Mouse (Mus musculus): ENCODE data around the gene Tspan9. TPM values are rescaled to one million over a fixed set of nuclear protein-coding genes. Genes with fewer than 3 reads are reported as not detected.

The Tspan9 gene
- polyA plus RNA-seq, 1 experiment from 2014 or later, result 130 TPM

DNA sequence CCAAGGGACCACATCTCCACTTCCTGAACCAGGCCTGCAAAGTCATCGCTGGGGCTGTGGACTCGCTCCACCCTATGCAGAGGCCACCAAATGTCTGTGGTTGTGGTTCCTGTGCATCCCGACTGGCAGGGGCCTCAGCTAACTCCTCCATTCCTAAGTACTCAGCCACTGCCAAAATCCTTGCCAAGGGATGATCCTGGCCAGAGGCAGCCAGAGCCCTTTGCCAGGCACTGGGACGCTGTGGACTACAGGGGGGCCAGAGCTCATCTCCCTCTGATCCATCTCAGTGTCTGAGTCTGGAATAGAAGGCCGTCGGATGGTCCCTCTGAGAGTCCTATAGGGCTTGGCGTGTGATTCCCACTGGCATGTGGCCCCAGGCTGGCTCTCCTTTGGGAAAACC is 193.5 kb downstream of the Tspan9 start:
- Histone ChIP-seq H3K9ac (ENCODE audit: low read depth, low read length) (no peak overlapping the region), H3K4me1 (ENCODE audit: control insufficient read depth, insufficient read depth, low read length) (no peaks in the 10 kb centered on the region), H3K9me3 (replicated peaks; ENCODE audit: control insufficient read depth, low read length) (no peaks in the 10 kb centered on the region), H3K27ac (ENCODE audit: low read depth, low read length) (no peak overlapping the region), H3K27me3 (ENCODE audit: control insufficient read depth, insufficient read depth, low read length) (no peaks in the 10 kb centered on the region), H3K36me3 (ENCODE audit: control insufficient read depth, insufficient read depth, low read length) (no peaks in the 10 kb centered on the region), H3K4me3 (ENCODE audit: low read depth, low read length) (no peak overlapping the region), H3K4me2 (no peak overlapping the region)
- WGBS (ENCODE audit: insufficient replicate concordance), result 74% methylated on average over 7 of the region's 7 CpGs
- ATAC-seq (replicated peaks; ENCODE audit: insufficient number of reproducible peaks, low FRiP score, low TSS enrichment), result no peak

DNA sequence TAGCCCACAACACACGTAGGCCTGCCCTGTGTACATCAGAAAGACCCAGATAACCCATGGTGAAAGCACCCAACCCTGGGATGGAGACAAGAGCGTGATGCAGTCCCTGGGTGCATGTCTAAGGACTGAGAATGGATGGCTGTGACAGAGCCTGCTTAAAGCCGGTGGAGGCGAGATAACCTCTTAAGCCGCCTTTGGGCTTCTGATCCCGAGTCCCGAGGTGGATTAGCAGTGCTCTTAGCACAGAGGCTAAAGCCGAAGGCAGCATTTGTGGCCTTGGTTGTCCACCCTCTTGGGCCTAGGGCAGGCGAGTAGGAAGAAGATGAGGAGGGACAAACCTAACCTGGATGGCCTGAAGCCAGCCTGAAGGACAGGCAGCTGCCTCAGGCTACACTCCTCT is 194.7 kb downstream of the Tspan9 start:
- WGBS (ENCODE audit: insufficient replicate concordance), result 55% methylated on average over 9 of the region's 9 CpGs
- Histone ChIP-seq H3K27ac (ENCODE audit: low read depth, low read length) (no peak overlapping the region), H3K4me2 (no peak overlapping the region), H3K36me3 (ENCODE audit: control insufficient read depth, insufficient read depth, low read length) (no peaks in the 10 kb centered on the region), H3K9me3 (replicated peaks; ENCODE audit: control insufficient read depth, low read length) (no peaks in the 10 kb centered on the region), H3K27me3 (ENCODE audit: control insufficient read depth, insufficient read depth, low read length) (no peaks in the 10 kb centered on the region), H3K9ac (ENCODE audit: low read depth, low read length) (no peak overlapping the region), H3K4me3 (ENCODE audit: low read depth, low read length) (no peak overlapping the region), H3K4me1 (ENCODE audit: control insufficient read depth, insufficient read depth, low read length) (no peaks in the 10 kb centered on the region)
- no peak for ATAC-seq (replicated peaks; ENCODE audit: insufficient number of reproducible peaks, low FRiP score, low TSS enrichment)

DNA sequence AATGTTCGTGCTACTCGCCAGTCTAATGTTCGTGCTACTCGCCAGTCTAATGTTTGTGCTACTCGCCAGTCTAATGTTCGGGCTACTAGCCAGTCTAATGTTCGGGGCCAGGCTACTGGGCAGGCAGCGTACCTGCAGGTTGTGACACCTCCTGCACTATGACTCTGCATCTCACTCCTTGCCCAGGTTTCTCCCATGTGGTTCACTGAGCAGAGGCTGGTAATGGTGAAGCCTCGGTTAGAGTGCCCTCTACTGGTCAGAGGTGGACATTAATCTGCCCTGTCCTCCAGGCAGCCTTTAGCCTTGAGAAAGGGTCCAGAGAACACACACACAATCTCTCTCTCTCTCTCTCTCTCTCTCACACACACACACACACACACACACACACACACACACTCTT is 197.7 kb downstream of the Tspan9 start:
- Histone ChIP-seq H3K9ac (ENCODE audit: low read depth, low read length) (no peak overlapping the region), H3K36me3 (ENCODE audit: control insufficient read depth, insufficient read depth, low read length) (no peaks in the 10 kb centered on the region), H3K9me3 (replicated peaks; ENCODE audit: control insufficient read depth, low read length) (no peaks in the 10 kb centered on the region), H3K4me2 (no peak overlapping the region), H3K4me1 (ENCODE audit: control insufficient read depth, insufficient read depth, low read length) (no peaks in the 10 kb centered on the region), H3K27me3 (ENCODE audit: control insufficient read depth, insufficient read depth, low read length) (no peaks in the 10 kb centered on the region), H3K4me3 (ENCODE audit: low read depth, low read length) (no peak overlapping the region), H3K27ac (ENCODE audit: low read depth, low read length) (no peak overlapping the region)
- WGBS (ENCODE audit: insufficient replicate concordance), result 56% methylated on average over 9 of the region's 9 CpGs
- 0 out of 2 replicates have a peak, but pooled peaks have one; percentile 52 for ATAC-seq (replicated peaks; ENCODE audit: insufficient number of reproducible peaks, low FRiP score, low TSS enrichment)

DNA sequence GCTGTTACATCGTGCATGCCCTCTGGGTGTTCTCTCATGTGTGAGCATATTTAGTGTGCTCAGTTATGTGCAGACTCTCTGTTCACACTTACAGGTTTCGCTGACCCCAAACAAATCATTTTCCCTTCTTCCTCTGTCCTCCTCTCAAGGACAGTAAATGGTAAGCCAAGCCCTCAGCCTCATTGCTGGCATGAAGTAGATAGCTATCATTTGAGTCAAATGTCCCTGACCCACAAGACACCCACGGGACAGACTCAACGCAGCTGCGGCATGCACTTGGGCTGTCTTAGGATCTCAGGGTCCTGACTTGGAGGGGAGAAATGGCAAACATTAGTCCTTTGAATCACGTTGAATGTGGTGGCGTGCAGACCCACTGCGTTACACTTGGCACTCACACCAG is 201.0 kb downstream of the Tspan9 start:
- H3K27ac ChIP-seq (ENCODE audit: low read depth, low read length), result no peak overlapping the region
- 84% methylated on average over 8 of the region's 8 CpGs for WGBS (ENCODE audit: insufficient replicate concordance)
- no peak for ATAC-seq (replicated peaks; ENCODE audit: insufficient number of reproducible peaks, low FRiP score, low TSS enrichment)
- H3K9me3 ChIP-seq (replicated peaks; ENCODE audit: control insufficient read depth, low read length), result no peaks in the 10 kb centered on the region
- no peaks in the 10 kb centered on the region for H3K27me3 ChIP-seq (ENCODE audit: control insufficient read depth, insufficient read depth, low read length)
- no peak overlapping the region for H3K4me3 ChIP-seq (ENCODE audit: low read depth, low read length)
- no peaks in the 10 kb centered on the region for H3K4me1 ChIP-seq (ENCODE audit: control insufficient read depth, insufficient read depth, low read length)
- H3K36me3 ChIP-seq (ENCODE audit: control insufficient read depth, insufficient read depth, low read length), result no peaks in the 10 kb centered on the region
- H3K4me2 ChIP-seq, result no peak overlapping the region
- H3K9ac ChIP-seq (ENCODE audit: low read depth, low read length), result no peak overlapping the region

DNA sequence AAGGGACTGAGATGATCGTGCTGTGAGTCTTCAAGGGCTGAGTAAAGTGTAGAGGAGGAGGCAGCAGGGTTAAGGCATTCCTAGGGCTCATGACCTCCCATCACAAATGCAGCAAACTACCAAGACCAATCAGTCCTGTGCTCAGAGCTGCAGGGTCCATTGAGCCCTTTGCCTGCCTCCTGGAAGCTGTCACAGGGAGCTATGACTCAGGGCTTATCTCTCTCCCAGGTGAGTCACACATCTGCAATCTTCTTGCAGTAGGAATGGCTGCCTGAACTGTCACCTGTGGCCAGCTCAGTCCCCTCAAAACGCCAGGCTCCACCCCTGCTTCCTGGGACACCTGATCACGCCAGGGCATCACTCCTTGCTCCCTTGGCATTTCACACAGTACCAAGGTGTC is 208.3 kb downstream of the Tspan9 start:
- 58% methylated on average over 3 of the region's 3 CpGs for WGBS (ENCODE audit: insufficient replicate concordance)
- Histone ChIP-seq H3K36me3 (ENCODE audit: control insufficient read depth, insufficient read depth, low read length) (no peaks in the 10 kb centered on the region), H3K27me3 (ENCODE audit: control insufficient read depth, insufficient read depth, low read length) (no peaks in the 10 kb centered on the region), H3K4me1 (ENCODE audit: control insufficient read depth, insufficient read depth, low read length) (peaks cover 5% of the 10 kb centered on the region; the same call in 1 of the 2 replicates), H3K9ac (ENCODE audit: low read depth, low read length) (no peak overlapping the region), H3K4me2 (no peak overlapping the region), H3K9me3 (replicated peaks; ENCODE audit: control insufficient read depth, low read length) (no peaks in the 10 kb centered on the region), H3K27ac (ENCODE audit: low read depth, low read length) (no peak overlapping the region), H3K4me3 (ENCODE audit: low read depth, low read length) (no peak overlapping the region)
- ATAC-seq (replicated peaks; ENCODE audit: insufficient number of reproducible peaks, low FRiP score, low TSS enrichment), result no peak

DNA sequence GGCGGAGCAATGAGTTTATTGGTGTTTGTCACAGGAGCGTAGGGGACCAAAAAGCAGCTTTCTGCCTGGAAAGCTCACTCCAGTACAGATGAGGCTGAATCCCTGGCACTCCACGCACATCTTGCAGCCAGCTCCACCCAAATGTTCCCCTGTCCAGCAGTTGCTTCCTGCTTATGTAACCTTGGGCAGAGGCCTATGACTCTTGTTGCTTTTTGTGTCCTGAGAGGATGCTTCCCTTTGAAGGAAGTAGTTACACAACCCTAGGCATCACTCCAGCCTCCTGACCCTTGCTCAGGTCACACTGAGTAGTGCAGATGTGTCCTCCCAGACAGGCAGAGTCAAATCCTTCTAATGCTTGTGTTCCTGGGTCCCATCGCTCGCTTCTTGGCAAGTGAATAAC is 209.6 kb downstream of the Tspan9 start:
- no peak overlapping the region for H3K4me3 ChIP-seq (ENCODE audit: low read depth, low read length)
- peaks cover 12% of the 10 kb centered on the region; the same call in 1 of the 2 replicates for H3K4me1 ChIP-seq (ENCODE audit: control insufficient read depth, insufficient read depth, low read length)
- no peak overlapping the region for H3K4me2 ChIP-seq
- whole genome bisulfite sequencing (ENCODE audit: insufficient replicate concordance), result 90% methylated on average over 5 of the region's 5 CpGs
- no peaks in the 10 kb centered on the region for H3K36me3 ChIP-seq (ENCODE audit: control insufficient read depth, insufficient read depth, low read length)
- no peaks in the 10 kb centered on the region for H3K27me3 ChIP-seq (ENCODE audit: control insufficient read depth, insufficient read depth, low read length)
- ATAC-seq (replicated peaks; ENCODE audit: insufficient number of reproducible peaks, low FRiP score, low TSS enrichment), result no peak
- no peak overlapping the region for H3K27ac ChIP-seq (ENCODE audit: low read depth, low read length)
- no peaks in the 10 kb centered on the region for H3K9me3 ChIP-seq (replicated peaks; ENCODE audit: control insufficient read depth, low read length)
- no peak overlapping the region for H3K9ac ChIP-seq (ENCODE audit: low read depth, low read length)

DNA sequence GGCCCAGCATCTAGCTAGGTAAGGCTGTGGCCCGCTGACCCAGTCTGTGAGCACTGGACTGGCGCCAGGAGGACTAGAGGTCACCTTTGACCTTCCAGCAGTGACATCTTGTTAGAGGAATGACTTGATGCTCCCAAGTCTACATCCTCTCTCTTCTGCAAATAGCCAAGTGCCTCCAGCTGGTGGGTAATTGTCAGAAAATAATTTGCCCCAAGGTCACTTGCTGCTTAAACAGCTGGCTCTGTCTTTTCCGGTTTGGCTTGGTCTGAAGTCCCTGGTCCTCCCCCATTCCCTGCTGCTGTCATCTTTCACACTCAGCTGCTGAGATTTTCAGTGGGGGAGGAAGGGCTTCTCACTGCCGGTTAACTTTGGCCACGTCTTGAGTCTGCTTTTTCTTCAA is 210.7 kb downstream of the Tspan9 start:
- WGBS (ENCODE audit: insufficient replicate concordance), result 40% methylated on average over 5 of the region's 5 CpGs

DNA sequence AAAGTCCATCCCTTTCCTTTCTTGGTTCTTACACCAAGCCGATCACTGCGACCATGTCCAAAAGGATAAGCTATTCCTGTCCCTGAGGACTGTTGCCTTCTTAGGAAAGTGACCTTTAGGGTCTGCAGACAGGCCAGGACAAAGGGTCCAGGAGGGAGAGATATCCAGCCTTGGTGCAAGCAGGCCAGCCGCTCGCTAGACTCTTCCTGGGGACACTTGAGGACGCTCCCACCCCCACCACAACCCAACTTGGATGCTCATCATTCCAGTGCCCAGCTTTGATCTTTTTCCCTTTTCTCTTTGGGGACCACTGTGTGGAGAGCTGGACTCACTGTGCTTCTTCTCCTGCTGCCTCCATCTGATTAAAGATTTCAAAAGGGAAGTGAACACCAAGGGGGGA is 214.7 kb downstream of the Tspan9 start:
- no peak for ATAC-seq (replicated peaks; ENCODE audit: insufficient number of reproducible peaks, low FRiP score, low TSS enrichment)
- Histone ChIP-seq H3K4me3 (ENCODE audit: low read depth, low read length) (no peak overlapping the region), H3K4me1 (ENCODE audit: control insufficient read depth, insufficient read depth, low read length) (peaks cover 25% of the 10 kb centered on the region), H3K27ac (ENCODE audit: low read depth, low read length) (no peak overlapping the region), H3K36me3 (ENCODE audit: control insufficient read depth, insufficient read depth, low read length) (no peaks in the 10 kb centered on the region), H3K27me3 (ENCODE audit: control insufficient read depth, insufficient read depth, low read length) (no peaks in the 10 kb centered on the region), H3K4me2 (no peak overlapping the region), H3K9me3 (replicated peaks; ENCODE audit: control insufficient read depth, low read length) (no peaks in the 10 kb centered on the region), H3K9ac (ENCODE audit: low read depth, low read length) (no peak overlapping the region)
- WGBS (ENCODE audit: insufficient replicate concordance), result 56% methylated on average over 5 of the region's 5 CpGs

More for the DNA sequence above, 210.7 kb downstream of the Tspan9 start:
- H3K4me1 ChIP-seq (ENCODE audit: control insufficient read depth, insufficient read depth, low read length), result peaks cover 15% of the 10 kb centered on the region
- no peak overlapping the region for H3K27ac ChIP-seq (ENCODE audit: low read depth, low read length)
- no peak overlapping the region for H3K4me2 ChIP-seq
- no peak overlapping the region for H3K4me3 ChIP-seq (ENCODE audit: low read depth, low read length)
- H3K9me3 ChIP-seq (replicated peaks; ENCODE audit: control insufficient read depth, low read length), result no peaks in the 10 kb centered on the region
- no peaks in the 10 kb centered on the region for H3K27me3 ChIP-seq (ENCODE audit: control insufficient read depth, insufficient read depth, low read length)
- H3K36me3 ChIP-seq (ENCODE audit: control insufficient read depth, insufficient read depth, low read length), result no peaks in the 10 kb centered on the region
- H3K9ac ChIP-seq (ENCODE audit: low read depth, low read length), result no peak overlapping the region
- no peak for ATAC-seq (replicated peaks; ENCODE audit: insufficient number of reproducible peaks, low FRiP score, low TSS enrichment)

DNA sequence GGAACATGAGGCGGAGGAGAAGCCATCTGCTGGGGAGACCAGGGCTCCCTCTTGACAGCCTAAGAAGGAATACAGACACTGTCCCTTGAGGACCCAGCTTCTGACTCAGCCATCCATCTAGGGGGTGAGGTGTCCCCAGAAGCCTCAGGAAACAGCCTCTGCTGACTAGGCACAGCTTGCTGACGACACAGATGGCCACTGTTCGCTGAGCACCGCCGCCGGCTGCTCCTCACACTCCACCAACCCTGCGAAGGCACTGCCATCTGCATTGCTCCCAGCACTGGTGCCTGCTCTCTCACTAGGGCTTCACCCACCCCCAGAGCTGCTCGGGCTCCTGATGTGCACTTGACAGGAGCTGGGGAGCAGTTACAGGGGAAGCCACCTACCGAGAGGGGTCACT is 217.5 kb downstream of the Tspan9 start:
- Histone ChIP-seq H3K4me2 (no peak overlapping the region), H3K36me3 (ENCODE audit: control insufficient read depth, insufficient read depth, low read length) (no peaks in the 10 kb centered on the region), H3K27me3 (ENCODE audit: control insufficient read depth, insufficient read depth, low read length) (peaks cover 14% of the 10 kb centered on the region), H3K4me1 (ENCODE audit: control insufficient read depth, insufficient read depth, low read length) (peaks cover 20% of the 10 kb centered on the region), H3K9me3 (replicated peaks; ENCODE audit: control insufficient read depth, low read length) (no peaks in the 10 kb centered on the region), H3K9ac (ENCODE audit: low read depth, low read length) (no peak overlapping the region), H3K27ac (ENCODE audit: low read depth, low read length) (no peak overlapping the region), H3K4me3 (ENCODE audit: low read depth, low read length) (no peak overlapping the region)
- no peak for ATAC-seq (replicated peaks; ENCODE audit: insufficient number of reproducible peaks, low FRiP score, low TSS enrichment)
- WGBS (ENCODE audit: insufficient replicate concordance), result 57% methylated on average over 9 of the region's 9 CpGs
